Mouse (Mus musculus) spleen, adult 2 months (tissue): ENCODE measurements around the gene Nrp2.

Experiments
- CTCF ChIP-seq: fragments of 200-500 bp; IDR thresholded peaks from 2 replicates; pipeline ENCODE4 v1.5.1; 2011; ENCODE audit warnings: mild to moderate bottlenecking, inconsistent platforms; ENCODE audit not compliant: insufficient read depth, insufficient read length, insufficient replicate concordance; ENCODE audit errors: extremely low read depth
- POLR2A ChIP-seq: fragments of 200-500 bp; IDR thresholded peaks from 2 replicates; pipeline ENCODE4 v1.6.1; 2011; ENCODE audit warnings: low read depth, low read length, inconsistent platforms

GRCm38 (mm10) chr1:62860327-62860726 lies 157.2 kb downstream of the Nrp2 start:
- TF ChIP-seq CTCF (no peak), POLR2A (no peak)
